Mouse (Mus musculus): Measurements from ENCODE around the gene Frmd5. TPM values are rescaled to one million over a fixed set of nuclear protein-coding genes. Genes with fewer than 3 reads are reported as not detected.

Gene Frmd5
- total RNA-seq, 2 experiments from 2014 or later, result 202 to 231 TPM

- no peak for DNase-seq
- intact Hi-C loops (cut with DNase I), result no loop called here
Observed at GRCm38 (mm10) chr2:121632091-121632490, 174.8 kb downstream of the Frmd5 start.

- intact Hi-C loops (cut with DNase I), result no loop called here
- DNase-seq, result no peak
Observed at GRCm38 (mm10) chr2:121630286-121630685, 176.6 kb downstream of the Frmd5 start.

- intact Hi-C loops (cut with DNase I), result no loop called here
- peak in 1 of 2 experiments; percentile 11 for DNase-seq
Observed at GRCm38 (mm10) chr2:121628290-121628689, 178.6 kb downstream of the Frmd5 start.

- no peak for DNase-seq
- intact Hi-C loops (cut with DNase I), result no loop called here
Observed at GRCm38 (mm10) chr2:121625901-121626300, 181.0 kb downstream of the Frmd5 start.

GRCm38 (mm10) chr2:121621262-121622163 lies 185.4 kb downstream of the Frmd5 start:
- DNase-seq, result peak in 1 of 2 experiments; percentile 15
- intact Hi-C loops (cut with DNase I), result loop anchor here (5.0 kb wide), 1 partner anchor 34 kb away; no protein-coding TSS in a partner anchor

GRCm38 (mm10) chr2:121620582-121621261 lies 186.2 kb downstream of the Frmd5 start:
- no peak for DNase-seq
- intact Hi-C loops (cut with DNase I), result loop anchor here (5.0 kb wide), 1 partner anchor 33 kb away; no protein-coding TSS in a partner anchor

GRCm38 (mm10) chr2:121615199-121615559 lies 191.7 kb downstream of the Frmd5 start:
- intact Hi-C loops (cut with DNase I), result no loop called here
- DNase-seq, result no peak

- intact Hi-C loops (cut with DNase I), result no loop called here
- peak; percentile 25 to 50 for DNase-seq
Observed at GRCm38 (mm10) chr2:121614483-121615198, 192.2 kb downstream of the Frmd5 start.

GRCm38 (mm10) chr2:121612112-121612511 lies 194.8 kb downstream of the Frmd5 start:
- no peak for DNase-seq
- intact Hi-C loops (cut with DNase I), result no loop called here

GRCm38 (mm10) chr2:121610008-121610884 lies 196.6 kb downstream of the Frmd5 start:
- intact Hi-C loops (cut with DNase I), result no loop called here
- DNase-seq, result no peak

- no peak for DNase-seq
- intact Hi-C loops (cut with DNase I), result no loop called here
Observed at GRCm38 (mm10) chr2:121609141-121609724, 197.7 kb downstream of the Frmd5 start.

- DNase-seq, result no peak
- intact Hi-C loops (cut with DNase I), result no loop called here
Observed at GRCm38 (mm10) chr2:121602397-121602796, 204.5 kb downstream of the Frmd5 start.

GRCm38 (mm10) chr2:121601543-121601942 lies 205.3 kb downstream of the Frmd5 start:
- intact Hi-C loops (cut with DNase I), result no loop called here
- no peak for DNase-seq

GRCm38 (mm10) chr2:121600736-121601135 lies 206.2 kb downstream of the Frmd5 start:
- intact Hi-C loops (cut with DNase I), result no loop called here

GRCm38 (mm10) chr2:121598249-121598648 lies 208.6 kb downstream of the Frmd5 start:
- intact Hi-C loops (cut with DNase I), result no loop called here
- DNase-seq, result no peak

More at GRCm38 (mm10) chr2:121600736-121601135, 206.2 kb downstream of the Frmd5 start:
- DNase-seq, result no peak

- intact Hi-C loops (cut with DNase I), result loop anchor here (2.0 kb wide), 1 partner anchor 24 kb away; no protein-coding TSS in a partner anchor
- no peak for DNase-seq
Observed at GRCm38 (mm10) chr2:121596621-121597020, 210.3 kb downstream of the Frmd5 start.

GRCm38 (mm10) chr2:121594660-121595291 lies 212.1 kb downstream of the Frmd5 start:
- intact Hi-C loops (cut with DNase I), result no loop called here
- peak; percentile 44 to 48 for DNase-seq

GRCm38 (mm10) chr2:121594131-121594530 lies 212.8 kb downstream of the Frmd5 start:
- intact Hi-C loops (cut with DNase I), result no loop called here
- DNase-seq, result no peak

- peak; percentile 47 to 56 for DNase-seq
- intact Hi-C loops (cut with DNase I), result loop anchor here (5.0 kb wide), 1 partner anchor 34 kb away; no protein-coding TSS in a partner anchor
Observed at GRCm38 (mm10) chr2:121588309-121588694, 218.6 kb downstream of the Frmd5 start.

Data from heart, postnatal 14 days (tissue).